Mouse (Mus musculus): ENCODE results near the gene Polr2c. TPM values are rescaled to one million over a fixed set of nuclear protein-coding genes. Genes with fewer than 3 reads are reported as not detected.

Polr2c gene
- polyA plus RNA-seq, 1 experiment from 2014 or later, result 112 TPM

GRCm38 (mm10) chr8:94917851-94918495 lies 60.7 kb downstream of the Polr2c start, which contains the start of gene Ccdc102a:
Ccdc102a (minus strand) TSS chr8:94918098.
- H3K9ac ChIP-seq, result peak within 1 kb of the TSS; percentile 79
- H3K4me3 ChIP-seq, result peak within 1 kb of the TSS; percentile 75
- H3K4me2 ChIP-seq, result peak within 1 kb of the TSS; percentile 97
- peak within 1 kb of the TSS; percentile 69 for H3K27ac ChIP-seq
- ATAC-seq, result peak; percentile 27
- H3K27me3 ChIP-seq (replicated peaks), result peaks cover 24% of the 10 kb centered on the region
- peaks cover 4% of the 10 kb centered on the region; the same call in 1 of the 2 replicates for H3K36me3 ChIP-seq
- H3K4me1 ChIP-seq, result peaks cover 87% of the 10 kb centered on the region
- no peaks in the 10 kb centered on the region for H3K9me3 ChIP-seq (replicated peaks)
- WGBS (ENCODE audit: insufficient replicate concordance), result 3% methylated on average over 50 of the region's 51 CpGs

- no peak overlapping the region for H3K27ac ChIP-seq
- H3K4me3 ChIP-seq, result no peak overlapping the region
- ATAC-seq, result no peak
- no peak overlapping the region for H3K4me2 ChIP-seq
- no peaks in the 10 kb centered on the region for H3K36me3 ChIP-seq
- H3K9me3 ChIP-seq (replicated peaks), result no peaks in the 10 kb centered on the region
- peaks cover 91% of the 10 kb centered on the region for H3K4me1 ChIP-seq
- H3K27me3 ChIP-seq (replicated peaks), result peaks cover 11% of the 10 kb centered on the region
- no peak overlapping the region for H3K9ac ChIP-seq
Measured at GRCm38 (mm10) chr8:94919256-94919655, 62.0 kb downstream of the Polr2c start.

GRCm38 (mm10) chr8:94922176-94922575 lies 64.9 kb downstream of the Polr2c start:
- Histone ChIP-seq H3K36me3 (no peaks in the 10 kb centered on the region), H3K4me1 (peaks cover 66% of the 10 kb centered on the region), H3K4me3 (no peak overlapping the region), H3K27me3 (replicated peaks) (no peaks in the 10 kb centered on the region), H3K9me3 (replicated peaks) (no peaks in the 10 kb centered on the region), H3K27ac (peak overlapping the region; percentile 77), H3K9ac (no peak overlapping the region), H3K4me2 (peak overlapping the region; percentile 47)
- ATAC-seq, result no peak
- 44% methylated on average over 6 of the region's 6 CpGs for WGBS (ENCODE audit: insufficient replicate concordance)

- no peaks in the 10 kb centered on the region for H3K27me3 ChIP-seq (replicated peaks)
- H3K4me1 ChIP-seq, result peaks cover 62% of the 10 kb centered on the region
- H3K27ac ChIP-seq, result peak overlapping the region; percentile 77
- 1% methylated on average over 8 of the region's 8 CpGs for WGBS (ENCODE audit: insufficient replicate concordance)
- peak overlapping the region; percentile 47 for H3K4me2 ChIP-seq
- no peaks in the 10 kb centered on the region for H3K9me3 ChIP-seq (replicated peaks)
- no peak overlapping the region for H3K4me3 ChIP-seq
- H3K36me3 ChIP-seq, result no peaks in the 10 kb centered on the region
- no peak overlapping the region; the same call in 1 of the 2 replicates for H3K9ac ChIP-seq
- ATAC-seq, result peak; percentile 78
Measured at GRCm38 (mm10) chr8:94922602-94923001, 65.4 kb downstream of the Polr2c start.

Other genes starting within 250 kb of the Polr2c start
- gene Arl2bp, start 190.8 kb upstream of the Polr2c start, polyA plus RNA-seq (2016; fragmentation: Nextera tagmentation; extraction: Ambion mirVana), result 42.3 and 44.9 TPM in 2 replicates
- 1.4 TPM in 2 replicates for gene Pllp, start 161.2 kb upstream of the Polr2c start, polyA plus RNA-seq (2016; fragmentation: Nextera tagmentation; extraction: Ambion mirVana)
- 0.07 and 0.23 TPM in 2 replicates for gene Ccl22, start 111.9 kb upstream of the Polr2c start, polyA plus RNA-seq (2016; fragmentation: Nextera tagmentation; extraction: Ambion mirVana)
- gene Cx3cl1, start 85.4 kb upstream of the Polr2c start, polyA plus RNA-seq (2016; fragmentation: Nextera tagmentation; extraction: Ambion mirVana), result 0.45 and 0.49 TPM in 2 replicates
- gene Ccl17, start 47.0 kb upstream of the Polr2c start, polyA plus RNA-seq (2016; fragmentation: Nextera tagmentation; extraction: Ambion mirVana), result 0.36 TPM in 1 of 2 replicates, not detected in the other
- gene Coq9, start 19.1 kb upstream of the Polr2c start, polyA plus RNA-seq (2016; fragmentation: Nextera tagmentation; extraction: Ambion mirVana), result 55.1 and 57.2 TPM in 2 replicates
- gene Ciapin1, start 19.1 kb upstream of the Polr2c start, polyA plus RNA-seq (2016; fragmentation: Nextera tagmentation; extraction: Ambion mirVana), result 80.9 and 83.4 TPM in 2 replicates
- gene Dok4, start 18.9 kb downstream of the Polr2c start, polyA plus RNA-seq (2016; fragmentation: Nextera tagmentation; extraction: Ambion mirVana), result 13.8 and 14.6 TPM in 2 replicates
- gene Ccdc102a, start 60.6 kb downstream of the Polr2c start, polyA plus RNA-seq (2016; fragmentation: Nextera tagmentation; extraction: Ambion mirVana), result 9.1 and 10.0 TPM in 2 replicates
- gene Adgrg5, start 66.2 kb downstream of the Polr2c start, polyA plus RNA-seq (2016; fragmentation: Nextera tagmentation; extraction: Ambion mirVana), result 0.90 and 0.91 TPM in 2 replicates
- 78.5 and 80.9 TPM in 2 replicates for gene Adgrg1, start 117.3 kb downstream of the Polr2c start, polyA plus RNA-seq (2016; fragmentation: Nextera tagmentation; extraction: Ambion mirVana)
- gene Adgrg3, start 160.2 kb downstream of the Polr2c start, polyA plus RNA-seq (2016; fragmentation: Nextera tagmentation; extraction: Ambion mirVana), result 7.9 and 8.7 TPM in 2 replicates
- 0.14 and 0.37 TPM in 2 replicates for gene Drc7, start 197.7 kb downstream of the Polr2c start, polyA plus RNA-seq (2016; fragmentation: Nextera tagmentation; extraction: Ambion mirVana)
- 17.8 and 18.5 TPM in 2 replicates for gene Katnb1, start 223.7 kb downstream of the Polr2c start, polyA plus RNA-seq (2016; fragmentation: Nextera tagmentation; extraction: Ambion mirVana)

Data from liver, embryonic 12.5 days (tissue).